In genomic region chr1:105123936-105124335, GRCm38 (mm10) we compare ENCODE assay signal across 32 mouse cellular contexts.
A peak's percentile ranks its signal among the peaks of the same experiment; 100 is the strongest.
DNase-seq lines count a peak whose midpoint lies in the region; ATAC-seq and TF ChIP-seq lines count a peak whose summit lies in the region.
"Had no signal": no experiment of that assay in that cellular context is flagged by ENCODE, and none has a peak within 500 bp of the region (broad histone marks: within the 10 kb centered on the region; RNA-seq: fewer than 3 reads in every experiment).

No protein-coding gene starts in this region.

- TF ChIP-seq POLR2A in small intestine, adult 2 months (IDR thresholded peaks at IDR 0.05; ENCODE audit: low read depth, low read length): no peak

- no peaks in the 10 kb centered on the region for H3K27me3 ChIP-seq in intestine, embryonic 14.5 days (replicated peaks; ENCODE audit: control insufficient read depth, insufficient read depth, low read length)
- no peaks in the 10 kb centered on the region for H3K27me3 ChIP-seq in intestine, postnatal 0 days (replicated peaks; ENCODE audit: control insufficient read depth, insufficient read depth, low read length)
- H3K27me3 ChIP-seq in lung, embryonic 16.5 days (ENCODE audit: control insufficient read depth, insufficient read depth, low read depth, low read length): no peaks in the 10 kb centered on the region
- H3K27me3 ChIP-seq in small intestine, adult 2 months (ENCODE audit: control insufficient read depth, insufficient read depth, low read length): no peaks in the 10 kb centered on the region
- H3K27me3 ChIP-seq: embryonic facial prominence, embryonic 13.5 days; forebrain, embryonic 12.5 days; hindbrain, embryonic 13.5 days; liver, embryonic 12.5 days; megakaryocyte, embryonic 14.5 days; midbrain, embryonic 12.5 days; neural tube, embryonic 12.5 days; stomach, embryonic 15.5 days had no signal

- H3K27ac ChIP-seq in intestine, embryonic 14.5 days (ENCODE audit: low read depth): no peak overlapping the region
- H3K27ac ChIP-seq in intestine, postnatal 0 days (ENCODE audit: low read depth, low read length): no peak overlapping the region
- H3K27ac ChIP-seq in lung, embryonic 16.5 days (ENCODE audit: low read length): no peak overlapping the region
- H3K27ac ChIP-seq in brown adipose tissue, adult 24 weeks (replicated peaks; ENCODE audit: low read depth, low read length): peak overlapping the region; percentile 24; the same call in 1 of the 2 replicates
- peak overlapping the region; percentile 34; the same call in 1 of the 2 replicates for H3K27ac ChIP-seq in small intestine, adult 2 months (ENCODE audit: insufficient read depth, low read depth, low read length)
- H3K27ac ChIP-seq: embryonic facial prominence, embryonic 13.5 days; forebrain, embryonic 12.5 days; hindbrain, embryonic 13.5 days; liver, embryonic 12.5 days; midbrain, embryonic 12.5 days; neural tube, embryonic 12.5 days; stomach, embryonic 15.5 days had no signal

- no peak for TF ChIP-seq CTCF in intestine, postnatal 0 days (IDR thresholded peaks at IDR 0.05; ENCODE audit: low read depth)
- TF ChIP-seq CTCF in small intestine, adult 2 months (IDR thresholded peaks at IDR 0.05; ENCODE audit: extremely low read depth, insufficient read length, insufficient replicate concordance, low read depth, low read length): no peak

- ATAC-seq in intestine, embryonic 14.5 days (replicated peaks; ENCODE audit: low FRiP score, low TSS enrichment, low read depth): no peak
- ATAC-seq in intestine, postnatal 0 days: no peak
- ATAC-seq in lung, embryonic 16.5 days (ENCODE audit: low read depth): peak; percentile 34
- no peak for ATAC-seq in activated CD4-positive, CD25-positive, alpha-beta regulatory T cell, adult 4 months
- ATAC-seq: CD4-positive, CD25-positive, alpha-beta regulatory T cell, adult 4 months; forebrain, postnatal 0 days; liver, embryonic 12.5 days; liver, postnatal 0 days had no signal

- WGBS in intestine, embryonic 14.5 days: 55% methylated on average over 4 of the region's 4 CpGs
- WGBS in intestine, postnatal 0 days: 69% methylated on average over 4 of the region's 4 CpGs
- 51% methylated on average over 4 of the region's 4 CpGs for WGBS in lung, embryonic 16.5 days
- WGBS in small intestine, adult 2 months: 69% methylated on average over 4 of the region's 4 CpGs

- no peak overlapping the region for H3K9ac ChIP-seq in intestine, embryonic 14.5 days (ENCODE audit: low read length)
- H3K9ac ChIP-seq in intestine, postnatal 0 days (ENCODE audit: low read depth, low read length): no peak overlapping the region
- H3K9ac ChIP-seq in lung, embryonic 16.5 days (ENCODE audit: low read length): no peak overlapping the region
- H3K9ac ChIP-seq: embryonic facial prominence, embryonic 13.5 days; forebrain, embryonic 12.5 days; forebrain, postnatal 0 days; hindbrain, embryonic 13.5 days; liver, embryonic 12.5 days; liver, postnatal 0 days; midbrain, embryonic 12.5 days; neural tube, embryonic 12.5 days; stomach, embryonic 15.5 days had no signal

- H3K4me2 ChIP-seq in intestine, embryonic 14.5 days (ENCODE audit: low read length): no peak overlapping the region
- no peak overlapping the region for H3K4me2 ChIP-seq in intestine, postnatal 0 days (replicated peaks; ENCODE audit: low read depth)
- no peak overlapping the region for H3K4me2 ChIP-seq in lung, embryonic 16.5 days (ENCODE audit: low read depth, low read length)
- H3K4me2 ChIP-seq: embryonic facial prominence, embryonic 13.5 days; forebrain, embryonic 12.5 days; heart, embryonic 11.5 days; hindbrain, embryonic 13.5 days; liver, embryonic 12.5 days; midbrain, embryonic 12.5 days; neural tube, embryonic 12.5 days; stomach, embryonic 15.5 days had no signal

- DNase-seq in intestine, embryonic 14.5 days (ENCODE audit: low spot score): peak; percentile 33
- no peak for DNase-seq in lung, postnatal 36 days
- DNase-seq: adrenal gland, adult 8-10 months; cerebellum, adult 11 months; cerebellum, adult 9-10 months; cerebellum, postnatal 36 days; forebrain, postnatal 0 days; gastrocnemius, postnatal 25 days; heart, adult 18-20 months; heart, postnatal 4 days; kidney, adult 9 months; layer of hippocampus, postnatal 36 days; left cerebral cortex, postnatal 4 days; liver, postnatal 0 days; lung, postnatal 4 days; thymus, postnatal 14 days had no signal

- no peaks in the 10 kb centered on the region for H3K4me1 ChIP-seq in intestine, embryonic 14.5 days (replicated peaks; ENCODE audit: control insufficient read depth, insufficient read depth, low read length)
- H3K4me1 ChIP-seq in intestine, postnatal 0 days (replicated peaks; ENCODE audit: control insufficient read depth, insufficient read depth, low read length): no peaks in the 10 kb centered on the region
- no peaks in the 10 kb centered on the region for H3K4me1 ChIP-seq in lung, embryonic 16.5 days (replicated peaks; ENCODE audit: control insufficient read depth, insufficient read depth, low read length)
- peaks cover under 1% of the 10 kb centered on the region; the same call in 1 of the 2 replicates for H3K4me1 ChIP-seq in brown adipose tissue, adult 24 weeks (ENCODE audit: control insufficient read depth, insufficient read depth, insufficient read length, low read length)
- H3K4me1 ChIP-seq in small intestine, adult 2 months (ENCODE audit: control insufficient read depth, insufficient read depth, insufficient read length, low read length): peaks cover 4% of the 10 kb centered on the region; the same call in 1 of the 2 replicates
- H3K4me1 ChIP-seq: embryonic facial prominence, embryonic 13.5 days; forebrain, embryonic 12.5 days; hindbrain, embryonic 13.5 days; liver, embryonic 12.5 days; megakaryocyte, embryonic 14.5 days; midbrain, embryonic 12.5 days; neural tube, embryonic 12.5 days; stomach, embryonic 15.5 days had no signal

- H3K9me3 ChIP-seq in intestine, embryonic 14.5 days (ENCODE audit: control insufficient read depth, low read length): no peaks in the 10 kb centered on the region
- no peaks in the 10 kb centered on the region for H3K9me3 ChIP-seq in intestine, postnatal 0 days (ENCODE audit: control insufficient read depth)
- no peaks in the 10 kb centered on the region for H3K9me3 ChIP-seq in lung, embryonic 16.5 days (ENCODE audit: control insufficient read depth, low read length)
- H3K9me3 ChIP-seq: embryonic facial prominence, embryonic 13.5 days; forebrain, embryonic 12.5 days; liver, embryonic 12.5 days; megakaryocyte, embryonic 14.5 days; midbrain, embryonic 12.5 days; neural tube, embryonic 12.5 days; stomach, embryonic 15.5 days had no signal

- no peaks in the 10 kb centered on the region for H3K36me3 ChIP-seq in intestine, embryonic 14.5 days (ENCODE audit: control insufficient read depth, insufficient read depth, low read length)
- no peaks in the 10 kb centered on the region for H3K36me3 ChIP-seq in intestine, postnatal 0 days (ENCODE audit: control insufficient read depth, insufficient read depth)
- no peaks in the 10 kb centered on the region for H3K36me3 ChIP-seq in lung, embryonic 16.5 days (ENCODE audit: control insufficient read depth, insufficient read depth, low read length)
- no peaks in the 10 kb centered on the region for H3K36me3 ChIP-seq in small intestine, adult 2 months (ENCODE audit: control insufficient read depth, insufficient read depth, low read length)
- H3K36me3 ChIP-seq: embryonic facial prominence, embryonic 13.5 days; forebrain, embryonic 12.5 days; hindbrain, embryonic 13.5 days; liver, embryonic 12.5 days; midbrain, embryonic 12.5 days; neural tube, embryonic 12.5 days; stomach, embryonic 15.5 days had no signal

- H3K4me3 ChIP-seq in intestine, embryonic 14.5 days (ENCODE audit: low read depth, low read length): no peak overlapping the region
- no peak overlapping the region for H3K4me3 ChIP-seq in intestine, postnatal 0 days (ENCODE audit: low read depth, low read length)
- no peak overlapping the region for H3K4me3 ChIP-seq in lung, embryonic 16.5 days (ENCODE audit: low read length)
- H3K4me3 ChIP-seq in brown adipose tissue, adult 24 weeks (ENCODE audit: insufficient read depth, low read depth, low read length): no peak overlapping the region
- no peak overlapping the region for H3K4me3 ChIP-seq in small intestine, adult 2 months (ENCODE audit: low read depth, low read length)
- H3K4me3 ChIP-seq: embryonic facial prominence, embryonic 13.5 days; forebrain, embryonic 12.5 days; hindbrain, embryonic 13.5 days; liver, embryonic 12.5 days; megakaryocyte, embryonic 14.5 days; midbrain, embryonic 12.5 days; myocyte; neural tube, embryonic 12.5 days; stomach, embryonic 15.5 days had no signal

Comparison
In these comparisons a context has a peak if more than half of its experiments do, and no peak if none do; other contexts are left out.
1. H3K27ac ChIP-seq: peak in brown adipose tissue, adult 24 weeks (single experiment) and small intestine, adult 2 months (single experiment); none in intestine, embryonic 14.5 days (single experiment), intestine, postnatal 0 days (single experiment) and lung, embryonic 16.5 days (single experiment).